Mouse (Mus musculus) limb, embryonic 11.5 days (tissue): ENCODE results near the gene Dab2ip. TPM values are rescaled to one million over a fixed set of nuclear protein-coding genes. Genes with fewer than 3 reads are reported as not detected.

Experiments used
- ATAC-seq: fragments of 200-750 bp; cut with Nextera tagmentation; 2 replicates; pipeline ENCODE4 v1.8.0; 2017; ENCODE audit warnings: low read depth; ENCODE audit not compliant: insufficient number of reproducible peaks, low FRiP score, low TSS enrichment
- DNase-seq: peaks from one replicate; pipeline ENCODE4 v3.0.0-alpha.2; 2015; ENCODE audit warnings: low spot score
- H3K27ac ChIP-seq: fragments of 300-500 bp; sonication (generic); replicated peaks from 2 replicates; pipeline ENCODE4 v1.5.1; 2014; ENCODE audit warnings: low read depth, mild to moderate bottlenecking, low read length
- H3K27me3 ChIP-seq: fragments of 300-500 bp; sonication (generic); 2 replicates; pipeline ENCODE4 v1.6.1; 2014; ENCODE audit warnings: mild to moderate bottlenecking, low read length, mixed read lengths; ENCODE audit not compliant: control insufficient read depth, insufficient read depth
- H3K36me3 ChIP-seq: fragments of 300-500 bp; sonication (generic); 2 replicates; pipeline ENCODE4 v1.6.1; 2014; ENCODE audit warnings: mild to moderate bottlenecking, low read length, moderate library complexity, mixed read lengths; ENCODE audit not compliant: control insufficient read depth, insufficient read depth
- H3K4me1 ChIP-seq: fragments of 300-500 bp; sonication (generic); 2 replicates; pipeline ENCODE4 v1.6.1; 2014; ENCODE audit warnings: low read length, mixed read lengths; ENCODE audit not compliant: control insufficient read depth, insufficient read depth
- H3K4me2 ChIP-seq: fragments of 300-500 bp; sonication (generic); 2 replicates; pipeline ENCODE4 v1.6.1; 2014; ENCODE audit warnings: low read depth, mild to moderate bottlenecking, moderate library complexity; ENCODE audit not compliant: severe bottlenecking
- H3K4me3 ChIP-seq: fragments of 300-500 bp; sonication (generic); 2 replicates; pipeline ENCODE4 v1.5.1; 2014; ENCODE audit warnings: low read depth, low read length
- H3K9ac ChIP-seq: fragments of 300-500 bp; sonication (generic); 2 replicates; pipeline ENCODE4 v1.6.1; 2014; ENCODE audit warnings: mild to moderate bottlenecking, low read length
- H3K9me3 ChIP-seq: fragments of 300-500 bp; sonication (generic); 2 replicates; pipeline ENCODE4 v1.6.1; 2016; ENCODE audit warnings: low read length; ENCODE audit not compliant: control insufficient read depth
- WGBS: fragments of 180-500 bp; shearing (Covaris S2); extraction: QIAGEN DNeasy Blood & Tissue Kit; methylation state at CpG from one replicate; pipeline ENCODE4 v1.1.7; 2014; 5-methylcytosine and 5-hydroxymethylcytosine counted together
- polyA plus RNA-seq: library from polyadenylated mRNA; unstranded; fragments of >200 nt; fragmentation: Nextera tagmentation; extraction: Ambion mirVana; gene quantifications from 2 replicates; pipeline ENCODE4 v1.2.1, GENCODE M21; 2014

Dab2ip gene
- polyA plus RNA-seq, 1 experiment from 2014 or later, result 53.9 TPM

DNA sequence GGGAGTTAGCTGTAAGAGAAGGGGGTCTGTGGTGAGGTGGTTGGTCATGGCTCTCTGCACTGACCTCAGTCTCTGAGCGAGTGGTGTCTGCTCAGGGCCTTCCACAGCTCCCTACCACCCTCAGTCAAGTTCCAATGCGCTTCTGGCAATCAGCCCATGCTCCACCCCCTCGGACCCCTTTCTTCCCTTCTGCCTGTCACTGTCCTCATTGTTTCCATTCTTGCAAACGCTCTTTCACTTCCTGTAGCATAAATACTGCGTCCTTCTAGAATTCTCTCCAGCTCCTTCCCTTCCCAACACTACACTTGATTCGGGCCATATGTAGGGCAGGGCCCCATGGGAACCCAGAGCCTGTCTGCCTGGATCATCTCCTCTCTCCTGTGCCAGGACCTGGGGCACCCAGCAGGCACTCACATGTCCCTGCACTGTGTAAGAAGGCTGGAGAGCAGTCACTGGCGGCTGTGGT lies 12.9 kb upstream of the Dab2ip start:
- H3K36me3 ChIP-seq, result no peaks in the 10 kb centered on the region
- no peaks in the 10 kb centered on the region for H3K9me3 ChIP-seq
- peak overlapping the region; percentile 36 for H3K4me2 ChIP-seq
- WGBS, result 40% methylated on average over 7 of the region's 7 CpGs
- no peaks in the 10 kb centered on the region for H3K27me3 ChIP-seq
- no peak overlapping the region for H3K27ac ChIP-seq
- no peak overlapping the region for H3K4me3 ChIP-seq
- H3K4me1 ChIP-seq, result peaks cover 6% of the 10 kb centered on the region
- H3K9ac ChIP-seq, result no peak overlapping the region
- DNase-seq (no peak), ATAC-seq (peak; percentile 60; the same call in 1 of the 2 replicates)

DNA sequence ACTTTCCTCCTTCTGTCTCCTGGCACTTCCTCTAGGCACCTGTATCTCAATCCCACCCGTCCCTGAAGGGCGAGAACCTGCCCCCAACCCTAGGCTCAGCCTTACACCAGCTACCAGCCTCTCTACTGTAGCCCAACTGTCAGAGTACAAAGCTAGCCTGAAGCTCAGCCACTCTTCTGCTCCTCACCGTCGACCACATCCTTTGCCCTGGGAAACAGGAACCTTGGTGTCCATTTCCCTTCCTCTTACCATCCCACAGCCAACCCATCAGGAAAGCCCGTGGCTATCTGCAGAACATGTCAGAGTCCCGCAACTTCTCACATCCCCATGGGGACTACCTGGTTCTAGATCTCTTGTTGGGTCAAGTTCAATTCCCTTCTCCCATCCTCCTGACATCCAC lies 11.6 kb upstream of the Dab2ip start:
- Histone ChIP-seq H3K9ac (no peak overlapping the region), H3K27me3 (no peaks in the 10 kb centered on the region), H3K4me1 (peaks cover 6% of the 10 kb centered on the region), H3K36me3 (no peaks in the 10 kb centered on the region), H3K9me3 (no peaks in the 10 kb centered on the region), H3K4me3 (no peak overlapping the region), H3K27ac (no peak overlapping the region), H3K4me2 (no peak overlapping the region)
- DNase-seq (no peak), ATAC-seq (no peak)
- 83% methylated on average over 6 of the region's 6 CpGs for WGBS

DNA sequence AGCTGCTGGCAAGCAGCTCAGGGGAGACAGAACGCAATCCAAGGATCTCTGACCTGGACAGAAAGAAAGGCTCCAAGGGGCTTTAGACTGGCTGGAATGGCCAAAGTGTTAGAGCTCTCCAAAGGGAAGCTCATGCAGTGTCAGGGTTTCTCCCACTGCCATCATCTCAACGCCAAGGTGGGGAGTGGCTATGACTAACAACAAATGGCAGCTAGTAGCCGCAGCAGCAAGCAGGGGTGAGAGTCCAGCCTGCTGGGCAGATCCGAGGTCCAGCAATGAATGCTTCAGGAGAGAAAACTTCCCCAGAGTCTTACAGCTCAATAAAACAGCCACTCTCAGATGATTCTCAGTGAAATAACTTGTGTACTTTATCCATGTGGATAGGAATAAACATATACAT lies 8.9 kb upstream of the Dab2ip start:
- DNase-seq (no peak), ATAC-seq (no peak)
- WGBS, result 49% methylated on average over 4 of the region's 4 CpGs
- Histone ChIP-seq H3K4me3 (no peak overlapping the region), H3K9me3 (no peaks in the 10 kb centered on the region), H3K27ac (no peak overlapping the region), H3K36me3 (no peaks in the 10 kb centered on the region), H3K9ac (no peak overlapping the region), H3K4me2 (no peak overlapping the region), H3K27me3 (no peaks in the 10 kb centered on the region), H3K4me1 (peaks cover 6% of the 10 kb centered on the region)

DNA sequence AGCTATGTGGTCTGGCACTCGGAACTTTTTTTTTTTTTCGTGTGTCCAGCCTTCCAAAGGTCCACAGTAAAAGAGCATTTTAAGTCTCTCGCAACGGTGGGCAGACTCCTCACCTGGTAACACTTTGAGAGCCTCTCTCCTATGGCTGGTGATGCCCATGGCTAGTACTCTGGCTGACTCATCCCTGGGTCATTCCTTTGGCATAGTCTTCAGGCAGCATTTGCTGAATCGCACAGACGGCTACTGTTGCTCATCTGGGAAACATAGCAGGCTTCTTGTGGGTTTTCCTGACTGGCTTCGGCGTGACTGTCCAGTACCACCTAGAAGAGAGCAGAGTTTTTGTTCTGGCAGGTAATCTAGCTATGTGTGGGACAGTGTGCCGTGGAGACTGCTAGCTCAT lies 8.0 kb upstream of the Dab2ip start:
- DNase-seq, result no peak
- Histone ChIP-seq H3K4me3 (no peak overlapping the region), H3K4me2 (no peak overlapping the region), H3K27ac (no peak overlapping the region), H3K9me3 (no peaks in the 10 kb centered on the region), H3K4me1 (peaks cover 2% of the 10 kb centered on the region), H3K27me3 (no peaks in the 10 kb centered on the region), H3K9ac (no peak overlapping the region), H3K36me3 (no peaks in the 10 kb centered on the region)
- ATAC-seq, result no peak
- 88% methylated on average over 9 of the region's 9 CpGs for WGBS

DNA sequence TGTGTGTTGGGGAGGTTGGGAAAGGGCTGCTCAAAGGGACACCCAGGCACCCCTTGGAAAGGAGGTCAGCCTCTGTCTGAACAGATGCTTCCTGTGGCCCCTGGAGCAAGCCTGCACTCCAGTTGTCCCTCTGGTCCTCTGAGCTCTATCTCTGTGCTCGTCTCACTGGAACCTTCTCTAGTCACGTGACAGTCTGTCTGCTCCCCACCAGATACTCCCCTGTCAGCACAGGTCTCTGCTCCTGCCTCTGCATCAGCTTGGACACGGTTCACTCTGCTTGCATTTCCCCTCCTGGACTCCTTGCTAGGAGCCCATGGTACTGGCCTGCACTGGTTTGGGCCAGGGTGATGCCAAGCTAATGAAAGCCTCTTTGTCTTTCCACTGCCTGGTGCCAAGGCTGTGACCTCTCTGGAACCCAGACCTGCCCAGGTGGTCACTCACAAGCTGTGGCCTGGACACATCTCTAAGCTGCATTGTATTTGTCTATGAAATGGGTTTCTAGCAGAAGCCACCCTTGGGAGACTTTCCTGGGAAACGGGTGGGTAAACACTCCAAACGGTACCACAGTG lies 1.1 kb upstream of the Dab2ip start:
- H3K27ac ChIP-seq, result no peak overlapping the region
- no peak overlapping the region for H3K4me2 ChIP-seq
- 74% methylated on average over 5 of the region's 5 CpGs for WGBS
- H3K4me1 ChIP-seq, result peaks cover 40% of the 10 kb centered on the region
- H3K9ac ChIP-seq, result no peak overlapping the region
- no peak for DNase-seq
- no peaks in the 10 kb centered on the region for H3K36me3 ChIP-seq
- no peak for ATAC-seq
- no peak overlapping the region for H3K4me3 ChIP-seq
- H3K27me3 ChIP-seq, result no peaks in the 10 kb centered on the region
- no peaks in the 10 kb centered on the region for H3K9me3 ChIP-seq

DNA sequence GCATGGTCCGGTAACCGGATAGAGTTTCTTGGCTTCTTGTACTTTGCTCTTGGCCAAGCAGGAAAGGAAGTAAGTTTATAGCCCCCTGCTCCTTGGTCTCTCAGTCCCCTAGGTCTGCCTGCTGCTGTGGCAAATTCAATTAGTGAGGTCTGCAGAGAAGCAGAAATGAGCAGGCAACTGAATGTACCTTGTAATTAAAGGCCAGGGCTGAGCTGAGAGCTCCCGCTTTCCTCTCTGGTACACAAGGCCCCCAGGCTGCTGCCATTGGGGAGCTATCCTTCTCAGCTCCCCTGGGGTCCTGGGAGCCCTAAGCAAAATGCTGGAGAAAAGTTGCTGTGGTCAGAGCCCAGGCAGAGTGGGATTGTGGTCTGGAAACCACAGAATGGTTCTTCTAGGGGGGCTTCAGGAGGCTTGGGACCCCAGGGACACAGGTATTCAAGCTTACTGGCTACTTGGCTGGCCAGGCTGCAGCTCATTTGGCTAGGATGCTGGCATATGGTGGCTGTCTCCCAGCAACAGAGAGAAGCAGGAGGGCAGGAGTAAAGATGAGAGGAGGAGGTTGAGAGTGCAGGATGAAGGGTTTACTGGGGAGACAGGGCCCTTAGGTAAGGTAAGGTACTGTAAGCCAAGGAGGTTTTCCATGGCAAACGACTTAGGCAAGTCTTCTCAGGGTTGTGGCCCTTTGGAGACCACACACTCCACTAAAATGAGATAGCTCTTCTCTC lies 922 bp downstream of the Dab2ip start:
- WGBS, result 29% methylated on average over 4 of the region's 4 CpGs

DNA sequence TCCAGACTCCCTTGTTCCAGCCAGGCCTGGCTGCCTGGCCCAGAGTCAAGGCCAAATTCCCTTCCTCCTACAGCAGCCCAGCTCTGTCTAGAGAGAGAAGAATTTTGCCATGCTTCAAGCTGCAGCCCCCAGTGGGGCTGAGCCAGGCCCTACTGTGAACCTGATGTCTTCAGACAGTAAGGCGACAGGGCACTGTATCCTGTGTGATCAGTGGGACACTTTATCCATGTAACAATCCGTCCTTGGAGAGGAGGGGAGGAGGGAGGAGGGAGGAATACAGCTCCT lies 1.4 kb downstream of the Dab2ip start:
- WGBS, result 39% methylated on average over 2 of the region's 2 CpGs
- DNase-seq (no peak), ATAC-seq (no peak)
- H3K4me3 ChIP-seq, result no peak overlapping the region
- peak overlapping the region; percentile 94; the same call in 1 of the 2 replicates for H3K27ac ChIP-seq
- no peaks in the 10 kb centered on the region for H3K9me3 ChIP-seq
- no peaks in the 10 kb centered on the region for H3K27me3 ChIP-seq
- H3K9ac ChIP-seq, result no peak overlapping the region
- H3K4me2 ChIP-seq, result peak overlapping the region; percentile 34; the same call in 1 of the 2 replicates
- no peaks in the 10 kb centered on the region for H3K36me3 ChIP-seq
- H3K4me1 ChIP-seq, result peaks cover 40% of the 10 kb centered on the region

More for the DNA sequence above, 922 bp downstream of the Dab2ip start:
- Histone ChIP-seq H3K9me3 (no peaks in the 10 kb centered on the region), H3K4me2 (peak overlapping the region; percentile 34), H3K27ac (peak overlapping the region; percentile 94), H3K9ac (peak overlapping the region; percentile 22; the same call in 1 of the 2 replicates), H3K4me1 (peaks cover 40% of the 10 kb centered on the region), H3K36me3 (no peaks in the 10 kb centered on the region), H3K4me3 (no peak overlapping the region), H3K27me3 (no peaks in the 10 kb centered on the region)
- DNase-seq, result no peak
- peak; percentile 29; the same call in 1 of the 2 replicates for ATAC-seq

DNA sequence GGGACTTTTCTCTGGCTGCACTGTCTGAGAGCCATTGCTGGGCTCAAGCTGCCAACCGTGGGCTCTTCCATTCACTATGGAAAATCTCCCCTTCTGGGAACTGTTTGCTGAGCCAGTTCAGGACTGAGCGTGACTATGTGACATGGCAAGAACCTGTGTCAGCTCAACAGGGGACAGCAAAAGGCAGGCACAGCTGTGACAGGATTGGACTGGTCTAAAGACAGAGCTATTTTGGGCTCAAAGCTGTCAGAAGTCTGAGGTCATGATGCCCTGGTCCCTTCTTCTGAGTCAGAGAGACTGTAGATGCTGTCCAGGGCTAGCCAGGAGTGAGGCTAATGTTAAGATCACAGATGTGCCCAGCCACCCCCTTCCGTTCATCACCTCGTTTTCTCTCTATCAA lies 5.7 kb downstream of the Dab2ip start:
- Histone ChIP-seq H3K27me3 (no peaks in the 10 kb centered on the region), H3K36me3 (no peaks in the 10 kb centered on the region), H3K4me1 (peaks cover 15% of the 10 kb centered on the region), H3K4me2 (no peak overlapping the region), H3K9me3 (no peaks in the 10 kb centered on the region), H3K4me3 (no peak overlapping the region), H3K9ac (0 out of 2 replicates have a peak overlapping the region, but pooled peaks have one; percentile 12), H3K27ac (no peak overlapping the region)
- DNase-seq (no peak), ATAC-seq (no peak)
- WGBS, result 85% methylated on average over 4 of the region's 4 CpGs
